Comparison of ENCODE assay signal across 9 mouse cellular contexts in the genomic region with DNA sequence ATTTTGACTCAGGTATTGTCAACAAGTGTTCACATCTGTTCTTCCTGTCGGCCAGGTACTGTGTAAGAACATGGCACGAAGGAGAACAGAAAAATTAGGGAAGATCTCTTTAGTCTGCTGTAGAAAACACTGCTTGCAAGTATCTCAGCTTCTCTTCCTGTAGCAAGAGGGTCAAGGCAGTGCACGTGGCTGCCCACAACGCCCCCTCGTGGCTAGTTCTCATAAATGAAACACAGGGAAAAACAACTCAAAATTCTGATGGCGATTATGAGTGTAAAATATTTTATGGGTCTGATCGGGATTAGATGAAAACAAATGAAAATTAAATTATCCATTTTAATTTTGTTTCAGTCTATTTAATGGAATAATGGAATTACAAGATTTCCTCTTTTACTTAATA.
DNase-seq lines count a peak whose midpoint lies in the region; TF ChIP-seq lines count a peak whose summit lies in the region.
"Had no signal": no experiment of that assay in that cellular context is flagged by ENCODE, and none has a peak within 500 bp of the region (broad histone marks: within the 10 kb centered on the region; RNA-seq: fewer than 3 reads in every experiment).

No protein-coding gene starts in this region.

- H3K4me1 ChIP-seq in CH12.LX (ENCODE audit: control insufficient read depth in 1 of 2, insufficient read depth in 2 of 2) = peaks cover 0 to 2% of the 10 kb centered on the region in 2 experiments; a peak in 2 of 4 replicates

- no peaks in the 10 kb centered on the region for H3K27me3 ChIP-seq in CH12.LX (replicated peaks)
- H3K27me3 ChIP-seq: stomach, embryonic 15.5 days had no signal

- TF ChIP-seq POLR2A in CH12.LX (IDR thresholded peaks at IDR 0.05; ENCODE audit: low read depth, low read length) = no peak

- intact Hi-C loops in left cerebral cortex, postnatal 4 days (cut with DNase I) = no loop called here

- no peaks in the 10 kb centered on the region for H3K79me2 ChIP-seq in CH12.LX (replicated peaks; ENCODE audit: control insufficient read depth, extremely low read depth, insufficient read depth, poor library complexity, severe bottlenecking)

- dilution Hi-C loops in CH12.LX (cut with MboI; ENCODE audit: extremely low pct_ligation_motif_present, extremely low pct_unique_long_range_greater_than_20kb, low sequenced_read_pairs) = no loop called here

- H3K4me2 ChIP-seq in CH12.LX (ENCODE audit: insufficient read depth, low read depth, poor library complexity, severe bottlenecking) = no peak overlapping the region

- H3K9ac ChIP-seq in CH12.LX (ENCODE audit: insufficient read depth, low read depth) = no peak overlapping the region
- H3K9ac ChIP-seq: stomach, embryonic 15.5 days had no signal

- peak; percentile 12 to 53; a peak in 2 of 4 replicates for TF ChIP-seq CTCF in CH12.LX (conservative IDR thresholded peaks at IDR 0.05 in 1 of 2, IDR thresholded peaks at IDR 0.05 in 1 of 2; ENCODE audit: low read depth in 2 of 2, low read length in 2 of 2)

- no peaks in the 10 kb centered on the region for H3K9me3 ChIP-seq in CH12.LX (replicated peaks; ENCODE audit: low read length)
- H3K9me3 ChIP-seq: stomach, embryonic 15.5 days had no signal

- H3K36me3 ChIP-seq in CH12.LX (replicated peaks in 1 of 2; ENCODE audit: control insufficient read depth in 1 of 2, insufficient read depth in 1 of 2, low read length in 1 of 2) = no peaks in the 10 kb centered on the region
- H3K36me3 ChIP-seq: stomach, embryonic 15.5 days had no signal

- TF ChIP-seq RAD21 in CH12.LX (IDR thresholded peaks at IDR 0.05; ENCODE audit: low read depth, low read length) = no peak; the same call in none of the 2 replicates

- peak; percentile 50 for DNase-seq in adrenal gland, postnatal 14 days
- no peak for DNase-seq in adrenal gland, postnatal 4 days (ENCODE audit: low spot score in 2 of 2)
- DNase-seq in left cerebral cortex, postnatal 4 days = peak; percentile 30
- no peak for DNase-seq in left cerebral cortex, adult 18-20 months (ENCODE audit: low spot score in 2 of 2)
- DNase-seq in CH12.LX (ENCODE audit: extremely low read depth) = no peak
- peak; percentile 24 for DNase-seq in lung, postnatal 10 days
- DNase-seq in layer of hippocampus, postnatal 36 days = no peak
- no peak for DNase-seq in left cerebral cortex, adult 9 months (ENCODE audit: low spot score in 2 of 2)

- no peak overlapping the region for H3K27ac ChIP-seq in CH12.LX (ENCODE audit: insufficient read depth, low read depth)
- H3K27ac ChIP-seq: stomach, embryonic 15.5 days had no signal

- in situ Hi-C loops in CH12.LX (cut with MboI; ENCODE audit: low pct_ligation_motif_present, low pct_unique_long_range_greater_than_20kb, low sequenced_read_pairs) = no loop called here

- no peak for TF ChIP-seq EP300 in CH12.LX (IDR thresholded peaks at IDR 0.05; ENCODE audit: low read length)

- H3K4me3 ChIP-seq in CH12.LX (replicated peaks in 1 of 3; ENCODE audit: low read depth in 2 of 3, low read length in 2 of 3, poor library complexity in 1 of 3) = no peak overlapping the region
- H3K4me3 ChIP-seq: stomach, embryonic 15.5 days had no signal

TF ChIP-seq in CH12.LX, 34 proteins besides CTCF, POLR2A, EP300 and RAD21:
- peak; percentile 32 for TF ChIP-seq SMC3 (IDR thresholded peaks at IDR 0.05; ENCODE audit: low read depth, low read length)
- peak; percentile 71 for TF ChIP-seq BHLHE40 (IDR thresholded peaks at IDR 0.05; ENCODE audit: low read depth, low read length)
- TF ChIP-seq MYC (IDR thresholded peaks at IDR 0.05; ENCODE audit: low read depth, low read length) = peak; percentile 95
- TF ChIP-seq MAX (IDR thresholded peaks at IDR 0.05; ENCODE audit: low read length) = peak; percentile 80
- TF ChIP-seq CHD1 (IDR thresholded peaks at IDR 0.05; ENCODE audit: low read depth, low read length) = no peak

Comparison
In these comparisons a context has a peak if more than half of its experiments do, and no peak if none do; other contexts are left out.
1. DNase-seq: peak in adrenal gland, postnatal 14 days (single experiment), left cerebral cortex, postnatal 4 days (single experiment) and lung, postnatal 10 days (single experiment); none in adrenal gland, postnatal 4 days (0 of 2), left cerebral cortex, adult 18-20 months (0 of 2), CH12.LX (single experiment), layer of hippocampus, postnatal 36 days (0 of 2) and left cerebral cortex, adult 9 months (0 of 2).